Mouse (Mus musculus): ENCODE measurements around the gene Spred1.

Gene Spred1

GRCm38 (mm10) chr2:117121212-117121983 is at the start of gene Spred1:
Gene Spred1 (plus strand): TSS chr2:117121374.
- DNase-seq (ENCODE audit: low spot score) = no peak

- DNase-seq (ENCODE audit: low spot score) = no peak
Measured at GRCm38 (mm10) chr2:117071596-117071995, 49.6 kb upstream of the Spred1 start.

- DNase-seq (ENCODE audit: low spot score) = no peak
Measured at GRCm38 (mm10) chr2:117078711-117079110, 42.5 kb upstream of the Spred1 start.

DNA sequence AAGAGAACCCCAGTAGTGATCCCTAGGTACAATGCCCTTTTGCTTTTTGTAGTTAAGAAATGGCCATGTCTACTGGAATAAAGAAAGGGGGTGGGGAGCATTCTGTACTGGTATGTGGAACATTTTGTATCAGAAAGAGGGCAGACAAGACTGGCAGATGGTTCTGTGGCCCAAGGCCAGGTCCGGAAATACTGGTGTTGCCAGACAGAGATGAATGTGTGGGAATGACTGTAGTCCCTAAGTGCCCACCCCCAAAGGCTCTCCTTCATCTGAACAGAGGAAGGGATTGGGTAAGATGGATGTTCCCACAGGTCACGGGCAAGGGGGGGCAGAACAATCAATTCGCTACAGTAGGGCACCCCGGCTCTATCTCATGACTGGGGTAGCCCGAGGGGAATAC is 41.6 kb upstream of the Spred1 start:
- no peak for DNase-seq (ENCODE audit: low spot score)

- DNase-seq (ENCODE audit: low spot score) = no peak
Measured at GRCm38 (mm10) chr2:117086002-117086765, 35.0 kb upstream of the Spred1 start.

- no peak for DNase-seq (ENCODE audit: low spot score)
Measured at GRCm38 (mm10) chr2:117086766-117087457, 34.3 kb upstream of the Spred1 start.

DNA sequence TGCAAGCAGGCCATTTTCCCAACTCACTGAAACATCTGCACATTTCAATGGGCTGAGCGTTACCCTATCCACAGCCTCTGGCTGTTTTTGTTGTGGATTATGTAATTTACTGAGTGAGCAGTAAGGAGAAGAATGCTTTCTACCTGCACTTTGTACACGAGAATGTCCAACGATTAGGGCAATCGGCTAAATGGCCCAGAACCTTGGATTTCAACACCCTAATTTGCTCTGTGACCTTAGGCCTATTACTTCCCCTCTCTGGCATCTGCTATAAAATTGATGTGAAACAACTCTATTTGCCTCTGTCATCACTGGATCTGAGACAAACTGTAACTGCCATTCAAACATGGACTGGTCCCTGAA is 33.7 kb upstream of the Spred1 start:
- DNase-seq (ENCODE audit: low spot score) = no peak

DNA sequence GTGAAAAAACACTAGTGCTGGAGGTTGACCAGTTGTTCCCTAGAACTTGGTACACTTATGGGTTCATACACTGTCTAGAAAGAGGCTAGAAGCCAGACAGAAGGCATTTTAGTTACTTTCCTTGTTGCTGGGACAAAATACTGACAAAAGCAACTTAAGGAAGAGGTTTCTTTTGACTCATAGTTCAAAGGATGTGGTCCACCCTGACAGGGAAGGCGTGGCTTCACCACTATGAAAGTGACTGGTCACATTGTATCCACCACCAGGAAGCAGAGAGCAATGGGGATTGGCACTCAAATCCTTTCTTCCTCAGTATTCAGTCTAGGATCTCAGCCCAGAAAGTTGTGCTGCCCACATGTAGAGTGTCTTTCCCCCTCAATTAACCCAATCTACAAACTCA is 31.7 kb upstream of the Spred1 start:
- DNase-seq (ENCODE audit: low spot score) = no peak

DNA sequence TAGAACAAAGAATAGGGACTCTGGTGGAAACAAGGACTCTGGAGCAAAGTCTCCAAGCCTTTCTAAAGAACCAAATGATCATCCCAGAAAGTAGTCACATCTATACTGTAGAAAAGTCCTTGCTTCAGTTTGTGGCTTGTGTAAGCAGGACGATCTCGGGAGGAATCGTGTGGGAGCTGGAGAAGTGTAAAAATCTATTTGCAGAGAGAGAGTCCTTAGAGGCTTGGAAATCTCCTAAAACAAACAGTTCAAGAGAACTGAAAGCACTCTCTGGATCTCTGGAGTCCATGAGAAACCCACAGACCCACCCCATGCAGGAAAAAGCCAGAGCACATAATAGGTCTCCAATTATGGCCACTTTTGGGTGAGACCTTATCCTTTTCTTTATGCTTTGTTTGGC is 31.1 kb upstream of the Spred1 start:
- no peak for DNase-seq (ENCODE audit: low spot score)

- no peak for DNase-seq (ENCODE audit: low spot score)
Measured at GRCm38 (mm10) chr2:117092946-117093401, 28.2 kb upstream of the Spred1 start.

- DNase-seq (ENCODE audit: low spot score) = no peak
Measured at GRCm38 (mm10) chr2:117095491-117095890, 25.7 kb upstream of the Spred1 start.

DNA sequence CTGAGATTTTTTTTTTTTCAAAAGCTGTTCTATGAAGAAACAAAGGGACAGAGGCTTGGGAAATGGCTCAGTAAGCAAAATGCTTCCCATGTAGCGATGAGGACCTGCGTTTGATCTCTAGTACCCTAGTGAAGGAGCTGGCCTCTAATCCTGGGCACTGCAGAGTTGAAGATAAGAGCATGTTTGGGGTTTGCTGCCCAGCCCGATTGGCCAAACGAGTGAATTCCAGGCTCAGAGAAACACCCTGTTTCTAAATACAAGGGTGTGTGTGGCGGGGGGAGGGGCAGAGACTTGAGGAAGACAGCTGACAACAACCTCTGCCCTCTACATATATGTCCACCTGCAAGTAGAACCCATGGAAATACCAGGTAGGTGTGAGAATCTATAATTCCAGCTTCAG is 23.9 kb upstream of the Spred1 start:
- DNase-seq (ENCODE audit: low spot score) = no peak

DNA sequence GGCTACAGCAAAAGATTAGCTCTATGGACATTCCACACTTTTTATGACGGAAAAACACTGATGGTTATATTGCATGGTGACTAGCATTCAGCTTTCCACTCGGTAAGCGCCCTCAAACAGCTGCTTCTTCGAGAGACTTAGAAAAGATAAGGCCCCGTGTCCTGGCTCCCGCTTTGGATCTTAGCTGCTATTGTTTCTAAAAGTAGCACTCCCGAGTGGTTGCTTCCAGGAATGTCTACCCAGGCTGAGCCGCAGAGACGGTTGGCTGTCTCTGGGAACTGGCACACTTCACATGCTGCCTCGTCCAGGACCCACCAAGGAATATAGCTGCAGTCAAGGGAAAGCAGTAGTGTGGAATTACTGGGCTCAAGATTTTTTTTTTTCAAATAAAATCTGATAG is 21.9 kb upstream of the Spred1 start:
- DNase-seq (ENCODE audit: low spot score) = no peak

GRCm38 (mm10) chr2:117103461-117103860 is 17.7 kb upstream of the Spred1 start:
- no peak for DNase-seq (ENCODE audit: low spot score)

GRCm38 (mm10) chr2:117105407-117105806 is 15.8 kb upstream of the Spred1 start:
- no peak for DNase-seq (ENCODE audit: low spot score)

DNA sequence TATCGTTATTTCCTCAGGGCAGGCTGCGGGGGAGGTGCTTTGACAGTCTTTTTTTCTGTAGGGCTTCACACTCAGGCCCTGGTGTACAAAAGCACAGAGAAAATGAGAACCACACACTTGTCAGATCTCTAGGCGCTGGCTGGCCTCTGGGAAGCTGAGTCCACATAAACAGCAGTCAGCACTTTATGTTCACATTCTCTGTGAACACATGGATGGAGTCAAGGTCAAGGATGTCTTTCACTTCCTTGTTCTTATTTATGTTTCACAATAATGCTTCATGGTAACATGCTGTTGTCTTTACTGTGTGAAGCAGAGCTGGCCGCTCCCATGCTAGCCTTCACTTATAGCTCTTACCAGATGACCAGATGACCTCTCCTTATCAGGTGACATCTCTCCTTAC is 13.1 kb upstream of the Spred1 start:
- no peak for DNase-seq (ENCODE audit: low spot score)

DNA sequence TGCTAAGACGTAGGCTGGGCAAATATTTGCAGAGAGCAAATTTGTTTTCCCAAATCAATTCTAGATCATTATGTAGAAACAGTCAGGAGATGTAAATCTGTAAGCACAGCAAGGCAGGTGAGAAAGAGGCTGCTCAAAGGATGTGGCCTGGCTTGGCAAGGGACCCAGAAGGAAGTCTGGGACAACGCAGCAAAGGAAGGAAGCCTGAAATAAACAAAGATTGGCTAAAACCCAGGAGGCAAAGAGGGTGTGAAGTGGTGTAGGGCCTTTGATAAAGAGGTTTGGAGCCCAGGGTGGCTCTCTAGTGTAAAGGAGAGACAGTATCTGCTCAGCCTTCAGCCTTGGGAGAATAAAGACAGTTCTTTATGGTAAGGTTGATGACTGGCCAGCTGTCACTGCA is 11.9 kb upstream of the Spred1 start:
- no peak for DNase-seq (ENCODE audit: low spot score)

GRCm38 (mm10) chr2:117110355-117110866 is 10.8 kb upstream of the Spred1 start:
- DNase-seq (ENCODE audit: low spot score) = no peak

DNA sequence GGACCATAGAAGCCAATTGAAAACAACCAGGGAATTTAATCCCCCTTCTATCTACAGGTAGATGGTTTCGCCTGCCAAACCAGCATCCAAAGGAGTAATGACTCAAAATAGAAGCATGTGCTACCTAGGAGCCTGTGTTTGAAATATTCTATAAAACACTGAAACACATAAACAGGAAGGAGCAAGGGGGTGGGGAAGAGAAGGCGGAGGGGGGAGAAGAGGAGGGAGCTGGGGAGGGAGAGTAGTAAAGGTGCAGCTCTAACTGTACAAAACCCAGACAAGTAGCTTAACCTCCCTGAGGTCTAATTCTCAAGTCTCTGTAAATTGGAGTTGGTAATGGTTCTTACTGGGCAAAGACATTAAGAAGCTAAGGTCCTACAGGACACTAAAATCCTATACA is 7.9 kb upstream of the Spred1 start:
- no peak for DNase-seq (ENCODE audit: low spot score)

GRCm38 (mm10) chr2:117113762-117114161 is 7.4 kb upstream of the Spred1 start:
- no peak for DNase-seq (ENCODE audit: low spot score)

DNA sequence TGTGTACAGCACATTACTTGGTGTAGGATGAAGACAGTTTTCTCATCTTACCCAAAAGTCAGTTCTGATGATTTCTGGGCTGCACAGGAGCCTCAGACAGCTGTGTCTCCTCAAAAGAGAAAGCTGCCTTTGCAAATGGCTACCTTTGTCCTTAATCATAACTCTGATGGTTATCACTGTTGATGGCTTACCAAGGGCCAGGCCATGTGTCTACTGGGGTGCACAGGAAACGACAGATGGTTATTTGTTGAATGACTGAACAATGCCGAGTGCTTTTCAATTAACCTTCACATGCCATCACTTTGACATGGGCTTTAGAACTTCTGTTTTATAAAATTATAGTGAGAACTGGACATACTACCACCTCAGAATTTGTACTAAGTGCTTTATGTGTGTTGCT is 2.7 kb upstream of the Spred1 start:
- DNase-seq (ENCODE audit: low spot score) = no peak
